Mouse (Mus musculus): ENCODE data around the gene Slc26a10. TPM values are rescaled to one million over a fixed set of nuclear protein-coding genes. Genes with fewer than 3 reads are reported as not detected.

Gene Slc26a10
- polyA plus RNA-seq, 1 experiment from 2014 or later: 3.0 TPM

DNA sequence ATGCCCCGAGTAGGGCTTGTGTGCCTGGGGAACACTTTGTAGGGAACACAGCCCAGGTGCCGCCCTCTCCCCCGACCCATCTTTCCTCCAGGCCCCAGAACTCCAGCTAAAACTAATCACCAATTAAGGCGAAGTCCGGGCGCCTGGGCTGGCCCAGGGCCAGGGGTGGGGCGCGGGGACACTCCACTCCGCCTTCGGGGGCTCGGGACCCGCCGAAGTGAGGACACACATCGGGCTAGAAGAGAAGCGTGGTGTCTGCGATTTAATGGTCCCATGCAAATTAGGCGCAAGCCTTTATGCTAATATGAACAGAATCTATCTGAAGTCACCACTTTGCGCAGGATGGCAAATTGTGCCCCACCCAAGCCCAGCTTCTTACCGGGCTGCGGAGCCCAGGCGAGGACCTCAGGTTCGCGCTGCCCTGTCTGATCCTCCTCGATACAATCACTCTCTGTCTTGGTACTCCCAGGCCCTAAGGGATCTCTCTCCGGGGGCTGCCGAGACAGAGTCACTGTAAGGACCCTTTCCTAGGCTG lies 8.7 kb upstream of the Slc26a10 start:
- WGBS: 1% methylated on average over 26 of the region's 26 CpGs
- Histone ChIP-seq H3K27ac (peak overlapping the region; percentile 96), H3K4me2 (replicated peaks) (peak overlapping the region; percentile 92), H3K4me3 (peak overlapping the region; percentile 70), H3K27me3 (no peaks in the 10 kb centered on the region), H3K4me1 (peaks cover 46% of the 10 kb centered on the region), H3K36me3 (peaks cover 39% of the 10 kb centered on the region), H3K9me3 (no peaks in the 10 kb centered on the region), H3K9ac (peak overlapping the region; percentile 90)
- ATAC-seq (ENCODE audit: insufficient number of reproducible peaks, insufficient read depth, low FRiP score, low TSS enrichment): peak; percentile 1; the same call in 1 of the 2 replicates

GRCm38 (mm10) chr10:127188465-127189115 lies 8.1 kb upstream of the Slc26a10 start:
- Histone ChIP-seq H3K4me1 (peaks cover 50% of the 10 kb centered on the region), H3K27ac (peak overlapping the region; percentile 96), H3K4me3 (peak overlapping the region; percentile 70), H3K9me3 (no peaks in the 10 kb centered on the region), H3K4me2 (replicated peaks) (peak overlapping the region; percentile 92), H3K9ac (peak overlapping the region; percentile 90), H3K36me3 (peaks cover 39% of the 10 kb centered on the region), H3K27me3 (no peaks in the 10 kb centered on the region)
- under 1% methylated on average over 46 of the region's 46 CpGs for WGBS
- peak; percentile 79 for ATAC-seq (ENCODE audit: insufficient number of reproducible peaks, insufficient read depth, low FRiP score, low TSS enrichment)

DNA sequence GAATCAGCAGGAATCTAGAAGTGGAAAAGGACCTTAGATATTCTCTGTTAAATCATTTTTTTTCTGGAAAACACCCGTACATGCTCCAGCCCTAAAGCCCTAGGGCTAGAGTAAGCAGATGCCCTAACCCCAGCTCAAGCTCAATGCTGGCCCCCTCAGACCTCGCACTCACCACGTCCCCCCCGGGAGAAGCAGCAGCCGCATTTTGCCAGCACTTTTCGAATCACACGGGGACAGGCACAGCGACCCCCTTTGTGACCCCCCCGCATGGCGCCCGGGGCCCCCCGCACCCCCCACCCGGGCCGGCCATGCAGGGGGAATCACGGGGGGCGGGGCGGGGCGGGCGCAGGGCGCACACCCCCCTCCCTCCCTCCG lies 7.6 kb upstream of the Slc26a10 start:
- ATAC-seq (ENCODE audit: insufficient number of reproducible peaks, insufficient read depth, low FRiP score, low TSS enrichment): no peak
- under 1% methylated on average over 19 of the region's 21 CpGs for WGBS
- H3K27ac ChIP-seq: peak overlapping the region; percentile 96
- H3K4me3 ChIP-seq: peak overlapping the region; percentile 70
- H3K9ac ChIP-seq: peak overlapping the region; percentile 90
- H3K4me1 ChIP-seq: peaks cover 50% of the 10 kb centered on the region
- H3K4me2 ChIP-seq (replicated peaks): peak overlapping the region; percentile 92
- no peaks in the 10 kb centered on the region for H3K27me3 ChIP-seq
- H3K9me3 ChIP-seq: no peaks in the 10 kb centered on the region
- H3K36me3 ChIP-seq: peaks cover 39% of the 10 kb centered on the region

GRCm38 (mm10) chr10:127187371-127188078 lies 7.1 kb upstream of the Slc26a10 start:
- no peaks in the 10 kb centered on the region for H3K9me3 ChIP-seq
- H3K27ac ChIP-seq: peak overlapping the region; percentile 96
- peak overlapping the region; percentile 92 for H3K4me2 ChIP-seq (replicated peaks)
- ATAC-seq (ENCODE audit: insufficient number of reproducible peaks, insufficient read depth, low FRiP score, low TSS enrichment): no peak
- H3K36me3 ChIP-seq: peaks cover 39% of the 10 kb centered on the region
- H3K4me1 ChIP-seq: peaks cover 45% of the 10 kb centered on the region
- H3K27me3 ChIP-seq: no peaks in the 10 kb centered on the region
- peak overlapping the region; percentile 70 for H3K4me3 ChIP-seq
- H3K9ac ChIP-seq: peak overlapping the region; percentile 90
- 42% methylated on average over 10 of the region's 10 CpGs for WGBS

- peaks cover 35% of the 10 kb centered on the region for H3K36me3 ChIP-seq
- H3K27me3 ChIP-seq: peaks cover 5% of the 10 kb centered on the region
- H3K4me1 ChIP-seq: peaks cover 45% of the 10 kb centered on the region
- H3K9me3 ChIP-seq: no peaks in the 10 kb centered on the region
- H3K4me3 ChIP-seq: no peak overlapping the region
- no peak overlapping the region for H3K27ac ChIP-seq
- WGBS: 76% methylated on average over 1 of the region's 1 CpGs
- H3K4me2 ChIP-seq (replicated peaks): no peak overlapping the region
- ATAC-seq (ENCODE audit: insufficient number of reproducible peaks, insufficient read depth, low FRiP score, low TSS enrichment): no peak
- no peak overlapping the region for H3K9ac ChIP-seq
These were observed 6.0 kb upstream of the Slc26a10 start for GRCm38 (mm10) chr10:127186451-127186850.

DNA sequence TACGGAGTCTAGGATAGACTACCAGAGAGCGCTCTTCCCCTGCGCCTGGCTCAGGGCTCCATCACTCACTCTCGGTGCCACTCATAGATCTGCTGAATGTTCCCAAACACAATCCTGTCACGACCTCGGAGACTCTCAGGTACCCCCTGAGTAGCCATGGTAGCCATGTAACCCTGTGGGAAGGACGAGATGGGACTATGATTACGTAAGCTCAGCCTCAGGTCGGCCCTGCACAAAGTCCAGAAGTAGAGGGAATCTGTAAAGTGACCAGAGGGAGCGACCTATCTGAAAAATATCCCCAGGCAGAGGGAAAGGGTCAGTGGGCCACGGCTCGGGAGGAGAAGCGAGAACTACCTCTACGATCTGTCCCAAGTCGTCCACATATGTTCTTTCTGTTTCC lies 5.1 kb upstream of the Slc26a10 start:
- no peak overlapping the region for H3K4me3 ChIP-seq
- WGBS: 79% methylated on average over 15 of the region's 15 CpGs
- H3K4me2 ChIP-seq (replicated peaks): no peak overlapping the region
- H3K9ac ChIP-seq: no peak overlapping the region
- H3K4me1 ChIP-seq: peaks cover 36% of the 10 kb centered on the region
- no peaks in the 10 kb centered on the region for H3K9me3 ChIP-seq
- H3K36me3 ChIP-seq: peaks cover 32% of the 10 kb centered on the region
- H3K27ac ChIP-seq: no peak overlapping the region
- H3K27me3 ChIP-seq: peaks cover 15% of the 10 kb centered on the region
- no peak for ATAC-seq (ENCODE audit: insufficient number of reproducible peaks, insufficient read depth, low FRiP score, low TSS enrichment)

DNA sequence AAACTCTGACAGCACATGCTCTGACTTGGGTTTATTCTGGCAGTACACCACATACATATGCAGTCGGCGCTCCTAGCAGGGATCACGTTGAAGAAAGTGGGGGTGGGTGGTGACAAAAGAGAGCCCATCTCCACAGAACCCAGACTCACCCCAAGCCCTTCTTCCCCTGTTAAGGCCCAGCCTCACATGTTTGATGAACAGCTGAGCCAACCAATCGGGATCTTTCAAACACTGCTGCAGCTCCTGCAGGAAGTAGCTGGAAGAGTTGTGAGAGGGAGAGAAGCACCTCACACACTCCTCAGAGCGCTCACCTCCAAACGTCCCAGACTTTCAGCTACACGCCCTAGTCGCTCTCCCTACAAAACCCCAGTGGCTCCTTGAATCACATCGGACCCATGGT lies 4.7 kb upstream of the Slc26a10 start:
- ATAC-seq (ENCODE audit: insufficient number of reproducible peaks, insufficient read depth, low FRiP score, low TSS enrichment): no peak
- Histone ChIP-seq H3K27me3 (peaks cover 19% of the 10 kb centered on the region), H3K9ac (no peak overlapping the region), H3K4me2 (replicated peaks) (no peak overlapping the region), H3K9me3 (no peaks in the 10 kb centered on the region), H3K27ac (no peak overlapping the region), H3K4me1 (peaks cover 36% of the 10 kb centered on the region), H3K36me3 (peaks cover 32% of the 10 kb centered on the region), H3K4me3 (no peak overlapping the region)
- WGBS: 69% methylated on average over 9 of the region's 9 CpGs

DNA sequence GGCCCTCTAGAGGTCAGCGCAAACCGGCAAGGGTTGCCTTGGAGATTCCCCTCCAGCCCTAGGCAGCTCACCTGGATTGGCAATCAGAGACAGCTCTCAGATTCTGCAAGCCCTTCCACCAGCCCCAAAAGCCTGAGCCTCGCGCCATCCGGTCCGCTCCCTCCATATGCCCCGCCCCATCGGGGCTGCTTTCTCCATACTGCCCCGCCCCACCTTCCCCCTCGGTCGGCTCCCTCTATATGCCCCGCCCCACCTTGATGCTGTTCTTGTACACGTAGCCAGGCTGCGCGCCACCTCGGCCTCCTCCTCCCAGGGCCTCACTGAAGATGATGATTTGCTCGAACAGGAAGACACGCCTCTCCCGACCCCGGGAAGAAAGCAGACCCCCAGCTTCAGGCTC lies 3.3 kb upstream of the Slc26a10 start:
- Histone ChIP-seq H3K4me1 (peaks cover 37% of the 10 kb centered on the region), H3K9me3 (no peaks in the 10 kb centered on the region), H3K27ac (no peak overlapping the region), H3K36me3 (peaks cover 32% of the 10 kb centered on the region), H3K27me3 (peaks cover 31% of the 10 kb centered on the region), H3K9ac (0 out of 2 replicates have a peak overlapping the region, but pooled peaks have one; percentile 25), H3K4me3 (0 out of 2 replicates have a peak overlapping the region, but pooled peaks have one; percentile 6), H3K4me2 (replicated peaks) (peak overlapping the region; percentile 35)
- no peak for ATAC-seq (ENCODE audit: insufficient number of reproducible peaks, insufficient read depth, low FRiP score, low TSS enrichment)
- WGBS: 11% methylated on average over 20 of the region's 20 CpGs

- no peak overlapping the region for H3K27ac ChIP-seq
- no peak for ATAC-seq (ENCODE audit: insufficient number of reproducible peaks, insufficient read depth, low FRiP score, low TSS enrichment)
- no peak overlapping the region for H3K4me3 ChIP-seq
- H3K9ac ChIP-seq: no peak overlapping the region
- peaks cover 32% of the 10 kb centered on the region for H3K36me3 ChIP-seq
- peaks cover 42% of the 10 kb centered on the region for H3K27me3 ChIP-seq
- no peak overlapping the region for H3K4me2 ChIP-seq (replicated peaks)
- no peaks in the 10 kb centered on the region for H3K9me3 ChIP-seq
- peaks cover 44% of the 10 kb centered on the region for H3K4me1 ChIP-seq
- WGBS: 90% methylated on average over 4 of the region's 4 CpGs
These were observed 2.2 kb upstream of the Slc26a10 start for GRCm38 (mm10) chr10:127182624-127183023.

GRCm38 (mm10) chr10:127181566-127181965 lies 1.1 kb upstream of the Slc26a10 start:
- H3K4me1 ChIP-seq: peaks cover 46% of the 10 kb centered on the region
- ATAC-seq (ENCODE audit: insufficient number of reproducible peaks, insufficient read depth, low FRiP score, low TSS enrichment): no peak

GRCm38 (mm10) chr10:127180695-127181047 lies 226 bp upstream of the Slc26a10 start:
- Histone ChIP-seq H3K36me3 (peaks cover 20% of the 10 kb centered on the region), H3K9ac (no peak overlapping the region), H3K9me3 (no peaks in the 10 kb centered on the region), H3K27ac (no peak overlapping the region), H3K27me3 (peaks cover 58% of the 10 kb centered on the region), H3K4me1 (peaks cover 46% of the 10 kb centered on the region), H3K4me2 (replicated peaks) (peak overlapping the region; percentile 45; the same call in 1 of the 2 replicates), H3K4me3 (peak overlapping the region; percentile 22; the same call in 1 of the 2 replicates)
- no peak for ATAC-seq (ENCODE audit: insufficient number of reproducible peaks, insufficient read depth, low FRiP score, low TSS enrichment)
- 13% methylated on average over 3 of the region's 3 CpGs for WGBS

More at GRCm38 (mm10) chr10:127181566-127181965, 1.1 kb upstream of the Slc26a10 start:
- Histone ChIP-seq H3K27ac (no peak overlapping the region), H3K36me3 (peaks cover 26% of the 10 kb centered on the region), H3K4me2 (replicated peaks) (no peak overlapping the region), H3K9me3 (no peaks in the 10 kb centered on the region), H3K9ac (no peak overlapping the region), H3K4me3 (no peak overlapping the region), H3K27me3 (peaks cover 51% of the 10 kb centered on the region)
- WGBS: 71% methylated on average over 6 of the region's 6 CpGs

Data from embryonic facial prominence, embryonic 12.5 days (tissue).